9 mouse cellular contexts compared by ENCODE assay signal in the genomic region with DNA sequence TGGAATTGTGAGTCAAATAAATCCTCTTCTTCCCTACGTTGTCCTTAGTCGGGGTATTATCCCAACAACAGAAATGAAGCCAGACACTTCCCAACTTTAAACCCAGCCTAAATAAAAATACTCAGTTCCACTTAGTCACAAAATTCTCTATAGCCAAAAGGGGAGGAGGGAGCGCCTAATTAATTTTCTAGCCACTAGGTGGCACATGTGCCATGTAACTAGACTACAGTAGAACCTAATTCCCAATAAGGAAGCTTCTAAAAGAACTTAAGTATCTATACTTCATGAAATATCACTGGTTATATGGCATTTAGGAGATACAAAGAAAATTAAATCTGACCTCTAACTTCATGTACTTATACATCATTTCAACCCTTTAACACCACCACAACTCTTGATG.
A peak's percentile ranks its signal among the peaks of the same experiment; 100 is the strongest.
DNase-seq lines count a peak whose midpoint lies in the region; ATAC-seq and TF ChIP-seq lines count a peak whose summit lies in the region.
"Had no signal": no experiment of that assay in that cellular context is flagged by ENCODE, and none has a peak within 500 bp of the region (broad histone marks: within the 10 kb centered on the region; RNA-seq: fewer than 3 reads in every experiment).

No protein-coding gene starts in this region.

- DNase-seq in intestine, embryonic 14.5 days (ENCODE audit: low spot score): peak; percentile 60
- peak; percentile 63 for DNase-seq in R1 (ENCODE audit: low read depth, low spot score)
- DNase-seq in heart, postnatal 14 days: peak; percentile 63 to 79
- peak; percentile 24 to 68 for DNase-seq in layer of hippocampus, postnatal 36 days
- DNase-seq in stomach, postnatal 0 days (ENCODE audit: low spot score): peak; percentile 44

- TF ChIP-seq EP300 in stomach, postnatal 0 days (optimal IDR thresholded peaks at IDR 0.05): no peak

- H3K9ac ChIP-seq in intestine, embryonic 14.5 days (ENCODE audit: low read length): no peak overlapping the region
- H3K9ac ChIP-seq in intestine, embryonic 15.5 days: no peak overlapping the region
- H3K9ac ChIP-seq in midbrain, embryonic 15.5 days: no peak overlapping the region
- no peak overlapping the region for H3K9ac ChIP-seq in stomach, postnatal 0 days (ENCODE audit: low read length)
- H3K9ac ChIP-seq: embryonic facial prominence, embryonic 13.5 days had no signal

- ATAC-seq in intestine, embryonic 14.5 days (replicated peaks; ENCODE audit: low FRiP score, low TSS enrichment, low read depth): no peak
- ATAC-seq in intestine, embryonic 15.5 days: no peak
- 0 out of 2 replicates have a peak, but pooled peaks have one; percentile 39 for ATAC-seq in midbrain, embryonic 15.5 days (replicated peaks)
- ATAC-seq in stomach, postnatal 0 days (ENCODE audit: low FRiP score, low TSS enrichment): no peak

- H3K27ac ChIP-seq in intestine, embryonic 14.5 days (ENCODE audit: low read depth): no peak overlapping the region
- no peak overlapping the region for H3K27ac ChIP-seq in intestine, embryonic 15.5 days
- no peak overlapping the region for H3K27ac ChIP-seq in cortical plate, adult 2 months (ENCODE audit: insufficient read depth, low read length)
- H3K27ac ChIP-seq in midbrain, embryonic 15.5 days: no peak overlapping the region
- H3K27ac ChIP-seq in stomach, postnatal 0 days (replicated peaks): no peak overlapping the region
- H3K27ac ChIP-seq: embryonic facial prominence, embryonic 13.5 days had no signal

- H3K4me3 ChIP-seq in intestine, embryonic 14.5 days (ENCODE audit: low read depth, low read length): no peak overlapping the region
- H3K4me3 ChIP-seq in intestine, embryonic 15.5 days (replicated peaks): no peak overlapping the region
- H3K4me3 ChIP-seq in cortical plate, adult 2 months (ENCODE audit: insufficient read depth, low read length): no peak overlapping the region
- H3K4me3 ChIP-seq in midbrain, embryonic 15.5 days: no peak overlapping the region
- no peak overlapping the region for H3K4me3 ChIP-seq in stomach, postnatal 0 days (ENCODE audit: low read depth, low read length)
- H3K4me3 ChIP-seq: embryonic facial prominence, embryonic 13.5 days had no signal

- H3K4me1 ChIP-seq in intestine, embryonic 14.5 days (replicated peaks; ENCODE audit: control insufficient read depth, insufficient read depth, low read length): no peaks in the 10 kb centered on the region
- H3K4me1 ChIP-seq in intestine, embryonic 15.5 days (replicated peaks): no peaks in the 10 kb centered on the region
- H3K4me1 ChIP-seq in cortical plate, adult 2 months (ENCODE audit: control insufficient read depth, insufficient read depth, low read length): no peaks in the 10 kb centered on the region; the same call in 1 of the 2 replicates
- no peaks in the 10 kb centered on the region for H3K4me1 ChIP-seq in midbrain, embryonic 15.5 days
- H3K4me1 ChIP-seq in stomach, postnatal 0 days (replicated peaks; ENCODE audit: control insufficient read depth, insufficient read depth): no peaks in the 10 kb centered on the region
- H3K4me1 ChIP-seq: embryonic facial prominence, embryonic 13.5 days had no signal

- intact Hi-C loops in heart, postnatal 14 days (cut with DNase I): loop anchor here (5.0 kb wide), 2 partner anchors 182 to 312 kb away; no protein-coding TSS in a partner anchor

- no peaks in the 10 kb centered on the region for H3K9me3 ChIP-seq in intestine, embryonic 14.5 days (ENCODE audit: control insufficient read depth, low read length)
- H3K9me3 ChIP-seq in intestine, embryonic 15.5 days: no peaks in the 10 kb centered on the region
- no peaks in the 10 kb centered on the region for H3K9me3 ChIP-seq in midbrain, embryonic 15.5 days
- H3K9me3 ChIP-seq in stomach, postnatal 0 days (ENCODE audit: control insufficient read depth, low read length): no peaks in the 10 kb centered on the region
- H3K9me3 ChIP-seq: embryonic facial prominence, embryonic 13.5 days had no signal

- no peaks in the 10 kb centered on the region for H3K27me3 ChIP-seq in intestine, embryonic 14.5 days (replicated peaks; ENCODE audit: control insufficient read depth, insufficient read depth, low read length)
- no peaks in the 10 kb centered on the region for H3K27me3 ChIP-seq in intestine, embryonic 15.5 days (replicated peaks)
- H3K27me3 ChIP-seq in midbrain, embryonic 15.5 days (replicated peaks): no peaks in the 10 kb centered on the region
- H3K27me3 ChIP-seq in stomach, postnatal 0 days (ENCODE audit: control insufficient read depth, insufficient read depth, low read length): no peaks in the 10 kb centered on the region
- H3K27me3 ChIP-seq: embryonic facial prominence, embryonic 13.5 days had no signal

- H3K36me3 ChIP-seq in intestine, embryonic 14.5 days (ENCODE audit: control insufficient read depth, insufficient read depth, low read length): no peaks in the 10 kb centered on the region
- H3K36me3 ChIP-seq in intestine, embryonic 15.5 days: no peaks in the 10 kb centered on the region
- no peaks in the 10 kb centered on the region for H3K36me3 ChIP-seq in midbrain, embryonic 15.5 days (replicated peaks)
- H3K36me3 ChIP-seq in stomach, postnatal 0 days (ENCODE audit: control insufficient read depth, insufficient read depth, low read length): no peaks in the 10 kb centered on the region
- H3K36me3 ChIP-seq: embryonic facial prominence, embryonic 13.5 days had no signal

- no peak for TF ChIP-seq POLR2A in cortical plate, adult 2 months (IDR thresholded peaks at IDR 0.05; ENCODE audit: extremely low read depth, insufficient read depth, low read length)

- TF ChIP-seq CTCF in cortical plate, adult 2 months (IDR thresholded peaks at IDR 0.05; ENCODE audit: extremely low read depth, insufficient read depth, low read length): peak; percentile 31; the same call in 1 of the 2 replicates
- TF ChIP-seq CTCF in stomach, postnatal 0 days (IDR thresholded peaks at IDR 0.05; ENCODE audit: low read depth): peak; percentile 86

- WGBS in intestine, embryonic 14.5 days: 48% methylated on average over 3 of the region's 3 CpGs
- 41% methylated on average over 3 of the region's 3 CpGs for whole genome bisulfite sequencing in intestine, embryonic 15.5 days
- 38% methylated on average over 3 of the region's 3 CpGs for WGBS in midbrain, embryonic 15.5 days
- WGBS in stomach, postnatal 0 days: 30% methylated on average over 3 of the region's 3 CpGs

- H3K4me2 ChIP-seq in intestine, embryonic 14.5 days (ENCODE audit: low read length): no peak overlapping the region
- no peak overlapping the region for H3K4me2 ChIP-seq in intestine, embryonic 15.5 days (replicated peaks)
- no peak overlapping the region for H3K4me2 ChIP-seq in midbrain, embryonic 15.5 days
- no peak overlapping the region for H3K4me2 ChIP-seq in stomach, postnatal 0 days (replicated peaks; ENCODE audit: low read depth)
- H3K4me2 ChIP-seq: embryonic facial prominence, embryonic 13.5 days had no signal
